Mouse (Mus musculus) G1E (cell line): ENCODE results near the gene B3galt5.

Experiments used
- CTCF ChIP-seq: IDR thresholded peaks from 2 replicates; pipeline ENCODE4 v1.5.1; 2012; ENCODE audit warnings: low read depth, low read length, inconsistent platforms, mixed read lengths
- GATA1 ChIP-seq: IDR thresholded peaks from 2 replicates; pipeline ENCODE4 v1.6.1; 2012; ENCODE audit warnings: borderline replicate concordance, low read length, inconsistent platforms, mixed read lengths
- GATA2 ChIP-seq: IDR thresholded peaks from 2 replicates; pipeline ENCODE4 v1.6.1; 2012; ENCODE audit warnings: low read depth, low read length, inconsistent platforms, borderline replicate concordance
- POLR2AphosphoS5 ChIP-seq: IDR thresholded peaks from 2 replicates; pipeline ENCODE4 v1.6.1; 2012; ENCODE audit warnings: low read depth, low read length, inconsistent platforms; ENCODE audit not compliant: insufficient replicate concordance
- TAL1 ChIP-seq: conservative IDR thresholded peaks from 2 replicates; pipeline ENCODE4 v1.6.1; 2012; ENCODE audit warnings: low read depth, low read length, inconsistent platforms, mixed read lengths

- TF ChIP-seq CTCF (no peak), TAL1 (no peak), GATA1 (no peak), POLR2AphosphoS5 (no peak), GATA2 (no peak)
Observed at GRCm38 (mm10) chr16:96361305-96362124, 125.9 kb downstream of the B3galt5 start.
